In the genomic region with DNA sequence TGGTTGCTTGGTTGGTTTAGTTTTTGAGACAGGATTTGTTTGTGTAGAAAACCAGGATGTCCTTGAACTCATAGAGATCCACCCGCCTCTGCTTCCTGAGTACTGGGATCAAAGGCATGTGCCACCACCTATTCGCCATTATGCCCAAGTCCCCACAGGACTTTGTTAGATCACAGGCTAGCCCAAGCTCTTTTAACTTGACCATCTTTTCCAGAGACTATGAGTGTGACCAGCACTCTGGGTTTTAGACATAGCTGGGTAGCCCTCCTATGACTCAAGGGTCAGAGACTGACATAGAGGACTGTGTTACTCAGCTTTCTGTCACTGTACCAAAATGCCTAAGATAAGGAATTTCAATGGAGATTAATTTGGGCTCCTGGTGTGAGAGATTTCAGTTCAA, we compare ENCODE assay signal across 15 mouse cellular contexts.
"Had no signal": no experiment of that assay in that cellular context is flagged by ENCODE, and none has a peak within 500 bp of the region (broad histone marks: within the 10 kb centered on the region; RNA-seq: fewer than 3 reads in every experiment).

No protein-coding gene starts in this region.

- H3K27ac ChIP-seq: neural tube, embryonic 15.5 days; stomach, embryonic 15.5 days; stomach, postnatal 0 days had no signal

- H3K4me3 ChIP-seq: neural tube, embryonic 15.5 days; stomach, embryonic 15.5 days had no signal

- H3K9me3 ChIP-seq: neural tube, embryonic 15.5 days; stomach, embryonic 15.5 days had no signal

- H3K36me3 ChIP-seq: neural tube, embryonic 15.5 days; stomach, embryonic 15.5 days had no signal

- H3K4me1 ChIP-seq: neural tube, embryonic 15.5 days; stomach, embryonic 15.5 days had no signal

- H3K27me3 ChIP-seq: neural tube, embryonic 15.5 days; stomach, embryonic 15.5 days had no signal

- DNase-seq: retina, postnatal 1 day; right cerebral cortex, adult 18-20 months; right cerebral cortex, postnatal 14 days; right cerebral cortex, postnatal 25 days; right cerebral cortex, postnatal 4 days; spleen, adult 18-20 months; thymus, adult 18-20 months; thymus, adult 2 months; thymus, postnatal 14 days; thymus, postnatal 25 days; thymus, postnatal 36 days; thymus, postnatal 4 days had no signal
